Mouse (Mus musculus) neural tube, embryonic 13.5 days (tissue): Measurements from ENCODE around the gene Vars. TPM values are rescaled to one million over a fixed set of nuclear protein-coding genes. Genes with fewer than 3 reads are reported as not detected.
"Not testable (repeated sequence)": the region's sequence is repeated elsewhere in the genome, so short reads cannot be mapped to it uniquely, and the experiment has no call there.

ENCODE experiments used
- ATAC-seq: fragments of 200-750 bp; cut with Nextera tagmentation; 2 replicates; pipeline ENCODE4 v1.8.0; 2017; ENCODE audit warnings: low read depth, mild to moderate bottlenecking, moderate TSS enrichment, moderate library complexity
- H3K27ac ChIP-seq: fragments of 300-500 bp; sonication (generic); replicated peaks from 2 replicates; pipeline ENCODE4 v1.5.1; 2015; ENCODE audit warnings: moderate library complexity, mild to moderate bottlenecking, inconsistent platforms
- H3K27me3 ChIP-seq: fragments of 300-500 bp; sonication (generic); 2 replicates; pipeline ENCODE4 v1.6.1; 2015; ENCODE audit warnings: mild to moderate bottlenecking, inconsistent platforms
- H3K36me3 ChIP-seq: fragments of 300-500 bp; sonication (generic); 2 replicates; pipeline ENCODE4 v1.6.1; 2015; ENCODE audit warnings: mild to moderate bottlenecking, inconsistent platforms
- H3K4me1 ChIP-seq: fragments of 300-500 bp; sonication (generic); replicated peaks from 2 replicates; pipeline ENCODE4 v1.6.1; 2015; ENCODE audit warnings: inconsistent platforms
- H3K4me2 ChIP-seq: fragments of 300-500 bp; sonication (generic); 2 replicates; pipeline ENCODE4 v1.6.1; 2015; ENCODE audit warnings: inconsistent platforms, mild to moderate bottlenecking, moderate library complexity
- H3K4me3 ChIP-seq: fragments of 300-500 bp; sonication (generic); 2 replicates; pipeline ENCODE4 v1.5.1; 2015; ENCODE audit warnings: mild to moderate bottlenecking, inconsistent platforms
- H3K9ac ChIP-seq: fragments of 300-500 bp; sonication (generic); 2 replicates; pipeline ENCODE4 v1.6.1; 2015; ENCODE audit warnings: moderate library complexity, mild to moderate bottlenecking, inconsistent platforms
- H3K9me3 ChIP-seq: fragments of 300-500 bp; sonication (generic); 2 replicates; pipeline ENCODE4 v1.6.1; 2016; ENCODE audit warnings: inconsistent platforms
- WGBS: fragments of 180-500 bp; shearing (Covaris S2); methylation state at CpG from one replicate; pipeline ENCODE4 v1.1.7; 2015; 5-methylcytosine and 5-hydroxymethylcytosine counted together
- polyA plus RNA-seq: library from polyadenylated mRNA; unstranded; fragments of >200 nt; fragmentation: Nextera tagmentation; extraction: Ambion mirVana; gene quantifications from 2 replicates; pipeline ENCODE4 v1.2.1, GENCODE M21; 2015

The Vars gene
- 57.9 and 58.2 TPM in 2 replicates for polyA plus RNA-seq

DNA sequence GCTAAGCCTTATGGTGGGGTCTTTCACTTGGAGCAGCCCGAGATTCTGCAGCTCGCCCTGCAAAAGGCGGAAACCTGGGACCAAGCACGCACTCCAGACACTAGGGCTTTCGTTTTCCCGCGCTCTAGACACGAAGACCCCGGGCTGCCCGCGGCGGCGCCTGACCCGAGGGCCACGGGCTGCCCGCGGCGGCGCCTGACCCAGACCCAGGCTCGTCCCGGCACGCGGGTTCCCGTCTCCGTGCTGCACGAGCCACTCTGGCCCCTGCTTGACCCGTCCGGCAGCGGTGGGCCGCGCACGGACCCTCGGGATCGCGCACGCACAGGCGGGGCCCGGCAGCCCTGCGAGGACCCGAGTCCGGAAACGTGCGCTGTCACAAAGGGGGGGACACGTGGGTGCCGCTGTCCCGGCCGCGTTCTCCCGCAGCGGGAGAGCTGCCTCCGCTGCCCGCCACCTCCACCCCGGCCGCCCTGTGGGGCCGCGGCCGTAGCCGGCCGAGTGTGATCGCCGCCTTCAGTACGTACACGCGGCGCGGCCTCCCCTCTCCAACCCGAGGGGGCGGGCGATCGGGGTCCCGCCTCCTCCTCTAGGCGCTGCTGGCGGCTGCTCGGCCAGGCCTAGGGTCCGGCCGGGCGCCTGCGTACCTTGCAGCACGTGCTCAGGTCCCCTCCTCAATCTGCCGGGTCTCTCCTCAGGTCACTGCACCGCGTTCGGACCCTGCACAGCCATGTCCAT lies at the start of gene Vars:
Gene Vars, plus strand, starts transcription at position 271 of the 735 bp plus-strand sequence.
- ATAC-seq = peak; percentile 93
- Histone ChIP-seq H3K27me3 (no peaks in the 10 kb centered on the region), H3K9ac (peak within 1 kb of the TSS; percentile 97), H3K27ac (peak within 1 kb of the TSS; percentile 96), H3K4me1 (peaks cover 34% of the 10 kb centered on the region), H3K36me3 (peaks cover 19% of the 10 kb centered on the region), H3K4me2 (peak within 1 kb of the TSS; percentile 100), H3K4me3 (peak within 1 kb of the TSS; percentile 93), H3K9me3 (no peaks in the 10 kb centered on the region)
- WGBS = under 1% methylated on average over 57 of the region's 83 CpGs

- Histone ChIP-seq H3K27me3 (peaks cover 19% of the 10 kb centered on the region), H3K4me3 (peak overlapping the region; percentile 98), H3K36me3 (peaks cover 30% of the 10 kb centered on the region), H3K4me1 (peaks cover 20% of the 10 kb centered on the region), H3K9me3 (no peaks in the 10 kb centered on the region), H3K4me2 (peak overlapping the region; percentile 98), H3K27ac (peak overlapping the region; percentile 92), H3K9ac (peak overlapping the region; percentile 100)
- peak; percentile 74 for ATAC-seq
- WGBS = under 1% methylated on average over 29 of the region's 29 CpGs
These were observed 49.0 kb upstream of the Vars start for GRCm38 (mm10) chr17:34951636-34952377.

- Histone ChIP-seq H3K27me3 (peaks cover 21% of the 10 kb centered on the region), H3K9me3 (no peaks in the 10 kb centered on the region), H3K36me3 (peaks cover 30% of the 10 kb centered on the region), H3K4me1 (peaks cover 20% of the 10 kb centered on the region), H3K9ac (peak overlapping the region; percentile 100), H3K4me2 (peak overlapping the region; percentile 98), H3K27ac (peak overlapping the region; percentile 92), H3K4me3 (peak overlapping the region; percentile 98)
- peak; percentile 78 for ATAC-seq
- under 1% methylated on average over 23 of the region's 23 CpGs for WGBS
These were observed 48.3 kb upstream of the Vars start for GRCm38 (mm10) chr17:34952378-34953040.

GRCm38 (mm10) chr17:34953258-34953657 lies 47.5 kb upstream of the Vars start:
- no peaks in the 10 kb centered on the region for H3K9me3 ChIP-seq
- 88% methylated on average over 3 of the region's 3 CpGs for WGBS
- H3K27ac ChIP-seq = 0 out of 2 replicates have a peak overlapping the region, but pooled peaks have one; percentile 92
- H3K4me2 ChIP-seq = no peak overlapping the region
- H3K9ac ChIP-seq = no peak overlapping the region
- peaks cover 21% of the 10 kb centered on the region for H3K27me3 ChIP-seq
- peaks cover 26% of the 10 kb centered on the region for H3K36me3 ChIP-seq
- peaks cover 20% of the 10 kb centered on the region for H3K4me1 ChIP-seq
- ATAC-seq = no peak
- H3K4me3 ChIP-seq = peak overlapping the region; percentile 98

GRCm38 (mm10) chr17:34953904-34954303 lies 46.9 kb upstream of the Vars start:
- Histone ChIP-seq H3K4me3 (no peak overlapping the region), H3K4me2 (no peak overlapping the region), H3K9me3 (no peaks in the 10 kb centered on the region), H3K27me3 (peaks cover 21% of the 10 kb centered on the region), H3K4me1 (peaks cover 20% of the 10 kb centered on the region), H3K36me3 (peaks cover 20% of the 10 kb centered on the region), H3K9ac (no peak overlapping the region), H3K27ac (no peak overlapping the region)
- no peak for ATAC-seq
- WGBS = 89% methylated on average over 4 of the region's 4 CpGs

DNA sequence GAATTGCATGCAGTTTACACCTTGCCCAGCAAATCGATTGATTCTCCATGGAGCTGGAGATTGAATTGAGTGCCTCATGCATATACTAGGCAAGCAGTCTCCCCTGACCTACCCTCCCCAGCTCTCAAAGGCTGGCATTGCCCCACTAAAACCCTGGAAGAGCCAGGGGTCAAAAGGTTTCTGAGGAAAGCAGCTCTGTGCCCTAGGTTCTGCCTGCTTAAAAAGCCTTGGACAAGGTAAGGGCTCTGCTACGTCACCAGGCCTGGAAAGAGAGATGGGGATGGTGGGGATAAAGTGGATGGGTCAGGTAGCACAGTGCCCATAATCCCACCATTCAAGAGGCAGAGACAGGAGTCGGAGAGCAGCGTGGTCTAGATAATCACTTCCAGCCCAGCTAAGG lies 46.0 kb upstream of the Vars start:
- peaks cover 27% of the 10 kb centered on the region for H3K27me3 ChIP-seq
- no peak overlapping the region for H3K9ac ChIP-seq
- no peak overlapping the region for H3K4me2 ChIP-seq
- H3K9me3 ChIP-seq = no peaks in the 10 kb centered on the region
- H3K36me3 ChIP-seq = peaks cover 12% of the 10 kb centered on the region
- ATAC-seq = no peak
- peaks cover 21% of the 10 kb centered on the region for H3K4me1 ChIP-seq
- WGBS = 89% methylated on average over 4 of the region's 4 CpGs
- H3K27ac ChIP-seq = no peak overlapping the region
- no peak overlapping the region for H3K4me3 ChIP-seq

- H3K36me3 ChIP-seq = peaks cover 2% of the 10 kb centered on the region
- no peak for ATAC-seq
- no peak overlapping the region for H3K27ac ChIP-seq
- 89% methylated on average over 3 of the region's 3 CpGs for WGBS
- H3K9ac ChIP-seq = no peak overlapping the region
- no peaks in the 10 kb centered on the region for H3K9me3 ChIP-seq
- no peak overlapping the region for H3K4me2 ChIP-seq
- H3K4me1 ChIP-seq = peaks cover 17% of the 10 kb centered on the region
- peaks cover 37% of the 10 kb centered on the region for H3K27me3 ChIP-seq
- H3K4me3 ChIP-seq = no peak overlapping the region
These were observed 44.9 kb upstream of the Vars start for GRCm38 (mm10) chr17:34955884-34956283.

DNA sequence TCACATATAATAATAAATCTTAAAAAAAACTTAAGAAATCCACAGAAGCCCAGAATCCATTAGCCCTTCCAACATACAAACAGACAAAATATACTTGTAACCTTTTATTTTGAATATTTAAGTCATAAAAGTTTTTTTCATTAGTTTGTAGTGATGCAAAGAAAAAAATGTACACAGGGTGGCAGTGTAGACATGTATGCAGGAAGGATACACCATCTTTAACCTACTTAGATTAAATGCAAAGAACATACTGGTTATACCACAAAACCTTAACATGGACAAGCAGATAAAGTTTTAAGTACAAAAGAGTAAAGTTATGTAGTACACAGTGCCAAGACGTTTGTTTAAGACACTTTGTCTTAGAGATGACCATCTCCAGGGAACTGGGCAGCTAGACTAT lies 44.4 kb upstream of the Vars start:
- H3K27me3 ChIP-seq = peaks cover 41% of the 10 kb centered on the region
- 68% methylated on average over 1 of the region's 1 CpGs for WGBS
- H3K9me3 ChIP-seq = no peaks in the 10 kb centered on the region
- H3K9ac ChIP-seq = no peak overlapping the region
- no peak overlapping the region for H3K27ac ChIP-seq
- H3K4me3 ChIP-seq = no peak overlapping the region
- ATAC-seq = no peak
- peaks cover 13% of the 10 kb centered on the region for H3K4me1 ChIP-seq
- H3K36me3 ChIP-seq = no peaks in the 10 kb centered on the region
- no peak overlapping the region for H3K4me2 ChIP-seq

DNA sequence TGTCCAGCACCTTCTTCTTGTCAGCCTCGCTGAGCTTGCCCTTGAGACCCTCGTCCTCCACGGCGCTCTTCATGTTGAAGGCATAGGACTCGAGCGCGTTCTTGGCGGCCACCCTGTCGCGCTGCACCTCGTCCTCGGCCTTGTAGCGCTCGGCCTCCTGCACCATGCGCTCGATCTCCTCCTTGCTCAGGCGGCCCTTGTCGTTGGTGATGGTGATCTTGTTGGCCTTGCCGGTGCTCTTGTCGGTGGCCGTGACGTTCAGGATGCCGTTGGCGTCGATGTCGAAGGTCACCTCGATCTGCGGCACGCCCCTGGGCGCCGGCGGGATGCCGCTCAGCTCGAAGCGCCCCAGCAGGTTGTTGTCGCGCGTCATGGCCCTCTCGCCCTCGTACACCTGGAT lies 43.5 kb upstream of the Vars start:
- not testable (repeated sequence) for H3K9ac ChIP-seq, H3K4me2 ChIP-seq, H3K9me3 ChIP-seq, H3K27ac ChIP-seq, H3K36me3 ChIP-seq, ATAC-seq, H3K4me3 ChIP-seq
- peaks cover 12% of the 10 kb centered on the region for H3K4me1 ChIP-seq
- WGBS = 22% methylated on average over 35 of the region's 40 CpGs
- peaks cover 49% of the 10 kb centered on the region for H3K27me3 ChIP-seq

DNA sequence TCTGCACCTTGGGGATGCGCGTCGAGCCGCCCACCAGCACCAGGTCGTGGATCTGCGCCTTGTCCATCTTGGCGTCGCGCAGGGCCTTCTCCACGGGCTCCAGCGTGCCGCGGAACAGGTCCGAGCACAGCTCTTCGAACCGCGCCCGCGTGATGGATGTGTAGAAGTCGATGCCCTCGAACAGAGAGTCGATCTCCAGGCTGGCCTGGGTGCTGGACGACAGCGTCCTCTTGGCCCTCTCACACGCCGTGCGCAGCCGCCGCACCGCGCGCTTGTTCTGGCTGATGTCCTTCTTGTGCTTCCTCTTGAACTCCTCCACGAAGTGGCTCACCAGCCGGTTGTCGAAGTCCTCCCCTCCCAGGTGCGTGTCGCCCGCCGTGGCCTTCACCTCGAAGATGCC lies 42.8 kb upstream of the Vars start:
- H3K27me3 ChIP-seq = peaks cover 52% of the 10 kb centered on the region
- H3K36me3 ChIP-seq, H3K9ac ChIP-seq, H3K9me3 ChIP-seq, H3K27ac ChIP-seq, H3K4me3 ChIP-seq, ATAC-seq, H3K4me2 ChIP-seq: not testable (repeated sequence)
- peaks cover 12% of the 10 kb centered on the region for H3K4me1 ChIP-seq
- 27% methylated on average over 29 of the region's 40 CpGs for WGBS

- H3K9me3 ChIP-seq, H3K36me3 ChIP-seq, H3K27ac ChIP-seq: not testable (repeated sequence)
- H3K4me2 ChIP-seq = peak overlapping the region; percentile 68
- peak overlapping the region; percentile 53; the same call in 1 of the 2 replicates for H3K9ac ChIP-seq
- H3K4me3 ChIP-seq = peak overlapping the region; percentile 43
- H3K27me3 ChIP-seq = peaks cover 60% of the 10 kb centered on the region
- peak; percentile 45 for ATAC-seq
- WGBS = 2% methylated on average over 31 of the region's 47 CpGs
- peaks cover 12% of the 10 kb centered on the region for H3K4me1 ChIP-seq
These were observed 42.1 kb upstream of the Vars start for GRCm38 (mm10) chr17:34958734-34959129.
